Mouse (Mus musculus) right cerebral cortex, postnatal 14 days (tissue): ENCODE measurements at regions not wholly inside any gene's neighbourhood (a gene's known extent, or its start where the extent isn't known, plus 50 kb on each side); places are given as distances from the start of the nearest gene placed in this dataset.

Experiments used
- DNase-seq: peaks from one replicate; pipeline ENCODE4 v3.0.0; 2022

GRCm38 (mm10) chr5:111957698-111958097 lies 224.0 kb downstream of the Gm26897 start:
- no peak for DNase-seq

GRCm38 (mm10) chr5:111958226-111958625 lies 224.5 kb downstream of the Gm26897 start:
- peak; percentile 22 for DNase-seq

GRCm38 (mm10) chr5:111965311-111965710 lies 231.6 kb downstream of the Gm26897 start:
- no peak for DNase-seq

- no peak for DNase-seq
These were observed 234.4 kb downstream of the Gm26897 start for GRCm38 (mm10) chr5:111968121-111968520.

- DNase-seq = no peak
These were observed 235.0 kb downstream of the Gm26897 start for GRCm38 (mm10) chr5:111968701-111969100.

GRCm38 (mm10) chr5:111971193-111971592 lies 237.5 kb downstream of the Gm26897 start:
- no peak for DNase-seq

- DNase-seq = no peak
These were observed 238.2 kb downstream of the Gm26897 start for GRCm38 (mm10) chr5:111971952-111972351.

GRCm38 (mm10) chr5:111975686-111976085 lies 242.0 kb downstream of the Gm26897 start:
- no peak for DNase-seq

- DNase-seq = no peak
These were observed 245.9 kb downstream of the Gm26897 start for GRCm38 (mm10) chr5:111979601-111980000.

GRCm38 (mm10) chr5:111982106-111982505 lies 248.4 kb downstream of the Gm26897 start:
- no peak for DNase-seq

- no peak for DNase-seq
These were observed 252.3 kb downstream of the Gm26897 start for GRCm38 (mm10) chr5:111985997-111986396.

GRCm38 (mm10) chr5:111987036-111987435 lies 253.3 kb downstream of the Gm26897 start:
- no peak for DNase-seq

GRCm38 (mm10) chr5:111991805-111992204 lies 258.1 kb downstream of the Gm26897 start:
- no peak for DNase-seq

GRCm38 (mm10) chr5:111993221-111993620 lies 259.1 kb downstream of the Cryba4 start:
- DNase-seq = no peak

- DNase-seq = no peak
These were observed 258.4 kb downstream of the Cryba4 start for GRCm38 (mm10) chr5:111993930-111994329.

GRCm38 (mm10) chr5:111996806-111997205 lies 255.5 kb downstream of the Cryba4 start:
- no peak for DNase-seq

- DNase-seq = no peak
These were observed 250.3 kb downstream of the Cryba4 start for GRCm38 (mm10) chr5:112001742-112002701.

GRCm38 (mm10) chr5:112002856-112003660 lies 249.3 kb downstream of the Cryba4 start:
- no peak for DNase-seq

- no peak for DNase-seq
These were observed 248.3 kb downstream of the Cryba4 start for GRCm38 (mm10) chr5:112004041-112004440.

GRCm38 (mm10) chr5:112012505-112013164 lies 239.7 kb downstream of the Cryba4 start:
- DNase-seq = no peak

- DNase-seq = no peak
These were observed 233.4 kb downstream of the Cryba4 start for GRCm38 (mm10) chr5:112018925-112019324.

GRCm38 (mm10) chr5:112020882-112021281 lies 231.4 kb downstream of the Cryba4 start:
- DNase-seq = peak; percentile 24

- DNase-seq = peak; percentile 73
These were observed 222.4 kb downstream of the Cryba4 start for GRCm38 (mm10) chr5:112029955-112030354.
